Mouse (Mus musculus): Measurements from ENCODE around the gene Olfr728.

Gene Olfr728

GRCm38 (mm10) chr14:50142580-50142979 lies at the start of gene Olfr728:
TSS of gene Olfr728 (minus strand) at chr14:50142680.
- TF ChIP-seq GATA4 (IDR thresholded peaks at IDR 0.05; ENCODE audit: insufficient replicate concordance, low read length): no peak

GRCm38 (mm10) chr14:50188098-50188497 lies 45.6 kb upstream of the Olfr728 start, which contains the start of gene Olfr730:
TSS of gene Olfr730 (minus strand) at chr14:50188198.
- no peak for TF ChIP-seq GATA4 (IDR thresholded peaks at IDR 0.05; ENCODE audit: insufficient replicate concordance, low read length)

DNA sequence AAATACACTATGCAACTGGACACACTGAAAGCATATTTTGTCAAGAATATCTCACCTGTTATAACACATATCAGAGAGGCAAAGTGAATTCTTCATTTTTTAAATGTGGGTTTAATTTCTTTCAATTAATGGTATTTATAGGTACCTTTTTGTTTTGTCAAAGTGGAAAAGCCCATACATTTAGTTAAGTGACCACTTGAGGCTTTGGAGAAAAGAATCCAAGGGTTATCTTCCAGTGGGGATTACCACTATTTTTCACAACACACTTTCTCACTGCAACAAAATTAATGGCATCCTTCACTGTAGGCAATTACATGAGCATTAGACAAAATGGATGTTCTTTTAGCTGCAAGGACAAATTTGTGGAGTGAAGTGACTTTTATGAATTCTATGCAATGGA lies 10.3 kb upstream of the Olfr728 start, which contains the start of gene Olfr729:
Olfr729 (minus strand) TSS at position 101 of the 400 bp plus-strand sequence.
- no peak for TF ChIP-seq GATA4 (IDR thresholded peaks at IDR 0.05; ENCODE audit: insufficient replicate concordance, low read length)

DNA sequence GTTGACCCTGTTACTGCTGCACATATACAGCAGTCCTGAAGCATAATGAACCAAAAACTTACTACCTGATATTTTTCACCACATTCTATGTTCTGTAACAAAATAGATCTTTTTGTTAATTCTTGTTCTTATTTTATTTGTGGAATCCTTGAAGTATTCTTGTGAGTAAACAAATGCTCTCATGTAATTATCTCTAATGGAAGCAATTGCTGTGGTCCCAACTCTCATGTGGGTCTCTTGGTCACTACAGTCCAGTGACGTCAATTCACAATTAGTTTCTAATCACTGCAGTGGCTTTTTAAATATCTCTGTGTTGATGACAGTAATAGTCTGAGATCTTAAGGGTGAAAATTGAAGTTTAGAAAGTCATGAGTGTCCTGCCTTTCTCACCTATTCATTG lies 19.6 kb downstream of the Olfr728 start, which contains the start of gene Olfr727:
Olfr727 (plus strand) TSS at position 301 of the 400 bp plus-strand sequence.
- TF ChIP-seq GATA4 (IDR thresholded peaks at IDR 0.05; ENCODE audit: insufficient replicate concordance, low read length): no peak

- no peak for TF ChIP-seq GATA4 (IDR thresholded peaks at IDR 0.05; ENCODE audit: insufficient replicate concordance, low read length)
These were observed 51.6 kb downstream of the Olfr728 start, which contains the start of gene Olfr726 for GRCm38 (mm10) chr14:50090853-50091252. TSS of gene Olfr726 (minus strand) at chr14:50090953.

Measured in liver, adult (tissue).